Mouse (Mus musculus) embryo, embryonic 11.5 days (tissue): ENCODE measurements around the gene Gm45716.

Source experiments
- DNase-seq: peaks from one replicate; pipeline ENCODE4 v3.0.0-alpha.2; 2012; ENCODE audit warnings: low read depth, low spot score

The Gm45716 gene

GRCm38 (mm10) chr11:90283159-90283558 is 95.7 kb downstream of the Gm45716 start:
- DNase-seq, result no peak

DNA sequence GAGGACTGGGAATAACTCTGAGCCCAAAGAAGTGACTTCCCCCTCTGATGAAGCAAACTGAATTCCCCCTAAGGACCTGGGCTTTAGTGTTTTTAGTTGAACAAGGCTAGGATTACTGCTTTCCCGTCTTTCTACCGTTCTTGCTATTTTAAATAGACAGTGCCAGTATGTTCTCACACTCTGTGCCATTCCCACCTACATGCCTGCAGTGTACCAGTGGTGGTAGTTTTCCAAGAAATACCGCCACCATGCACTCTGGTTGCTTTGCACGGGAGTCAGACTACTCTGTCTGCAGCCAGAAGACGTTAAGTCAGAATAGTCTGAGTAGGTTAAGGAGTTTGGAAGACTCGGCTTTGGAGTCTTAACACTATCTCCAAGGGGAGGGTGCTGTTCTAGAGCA is 96.1 kb downstream of the Gm45716 start:
- no peak for DNase-seq

GRCm38 (mm10) chr11:90284079-90284478 is 96.6 kb downstream of the Gm45716 start:
- no peak for DNase-seq

GRCm38 (mm10) chr11:90284623-90285022 is 97.1 kb downstream of the Gm45716 start:
- no peak for DNase-seq

DNA sequence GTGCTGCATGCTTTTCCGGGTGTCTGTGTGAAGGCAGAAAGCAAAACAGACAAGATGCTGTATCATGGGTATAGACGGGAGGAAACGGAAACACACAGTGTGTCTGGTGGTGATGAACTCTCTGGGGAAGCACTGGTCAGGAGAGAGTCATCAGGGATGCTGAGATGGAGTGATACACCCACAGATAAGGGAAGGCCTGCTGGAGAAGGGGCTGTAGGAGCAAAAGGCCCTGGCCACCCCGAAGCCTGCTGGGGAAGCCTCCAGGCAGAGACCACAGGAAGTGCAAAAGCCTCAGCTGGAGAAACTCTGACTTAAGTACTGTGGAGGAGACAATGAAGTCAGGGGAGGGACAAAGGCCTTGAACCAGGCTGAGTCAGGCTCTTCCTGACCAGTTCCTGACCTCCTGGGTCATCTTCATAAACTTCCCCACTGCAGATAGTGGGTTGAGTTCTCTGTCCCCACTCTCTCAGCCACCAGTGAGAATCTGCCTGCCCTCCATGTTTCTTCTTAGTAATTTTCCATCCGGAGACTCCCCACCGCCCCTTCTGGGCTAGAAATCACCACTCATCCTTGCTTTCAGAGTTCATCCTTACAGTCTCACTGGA is 99.2 kb downstream of the Gm45716 start:
- no peak for DNase-seq

- no peak for DNase-seq
These were observed 103.7 kb downstream of the Gm45716 start for GRCm38 (mm10) chr11:90291156-90291555.

DNA sequence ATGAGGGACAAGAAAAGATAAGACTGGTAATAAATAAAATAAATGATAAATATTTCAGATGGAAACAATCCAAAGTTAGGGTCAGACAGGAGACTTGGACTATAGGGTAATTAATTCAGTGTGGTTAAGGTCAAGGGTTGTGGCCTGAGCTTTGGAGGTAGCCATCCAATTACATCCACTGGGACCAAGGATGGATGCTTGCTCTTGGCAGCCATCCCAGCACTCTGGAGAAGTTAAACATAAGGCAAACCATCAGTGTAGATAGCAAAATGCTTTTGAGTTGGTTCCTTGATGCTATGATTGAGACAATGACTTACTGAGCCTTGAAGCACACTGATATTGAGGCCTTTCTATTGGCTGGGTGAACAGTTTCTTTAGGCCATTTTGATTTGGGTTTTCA is 105.3 kb downstream of the Gm45716 start:
- no peak for DNase-seq

DNA sequence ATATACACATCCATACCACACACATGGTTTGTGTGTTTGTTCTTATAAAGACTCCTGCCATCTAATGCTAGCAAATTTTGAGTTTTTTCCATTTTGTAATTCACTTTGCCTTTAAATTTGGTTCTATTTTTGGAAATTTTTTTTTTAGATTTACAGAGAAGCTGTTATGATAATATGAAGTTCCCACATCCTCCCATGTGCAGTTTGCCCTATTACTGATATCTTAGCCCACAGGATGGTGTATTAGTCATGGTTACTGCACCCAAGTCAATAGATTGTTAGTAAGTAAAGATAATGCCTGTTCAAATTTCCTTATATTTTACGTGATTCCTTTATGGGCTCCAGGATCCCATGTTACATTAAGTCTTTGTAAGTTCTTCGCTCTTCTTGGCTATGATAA is 107.1 kb downstream of the Gm45716 start:
- DNase-seq, result no peak
